Mouse (Mus musculus) cerebellum, adult 9-10 months (tissue): ENCODE results near the gene Tmem132c.
A peak's percentile ranks its signal among the peaks of the same experiment; 100 is the strongest.

ENCODE experiments used
- DNase-seq: peaks from one replicate; pipeline ENCODE4 v3.0.0; 2022

Tmem132c gene

GRCm38 (mm10) chr5:127289659-127290058 lies 48.1 kb downstream of the Tmem132c start:
- no peak for DNase-seq

GRCm38 (mm10) chr5:127290461-127291250 lies 49.0 kb downstream of the Tmem132c start:
- peak; percentile 96 for DNase-seq

- no peak for DNase-seq
Observed at GRCm38 (mm10) chr5:127291581-127291980, 50.0 kb downstream of the Tmem132c start.

GRCm38 (mm10) chr5:127293698-127294097 lies 52.1 kb downstream of the Tmem132c start:
- DNase-seq = no peak

- DNase-seq = no peak
Observed at GRCm38 (mm10) chr5:127297461-127297860, 55.9 kb downstream of the Tmem132c start.

GRCm38 (mm10) chr5:127298060-127298459 lies 56.5 kb downstream of the Tmem132c start:
- no peak for DNase-seq

- no peak for DNase-seq
Observed at GRCm38 (mm10) chr5:127299010-127299409, 57.4 kb downstream of the Tmem132c start.

GRCm38 (mm10) chr5:127300597-127301254 lies 59.1 kb downstream of the Tmem132c start:
- DNase-seq = peak; percentile 82

GRCm38 (mm10) chr5:127305312-127305711 lies 63.7 kb downstream of the Tmem132c start:
- peak; percentile 62 for DNase-seq

- peak; percentile 93 for DNase-seq
Observed at GRCm38 (mm10) chr5:127305719-127306118, 64.1 kb downstream of the Tmem132c start.

- no peak for DNase-seq
Observed at GRCm38 (mm10) chr5:127306726-127307125, 65.1 kb downstream of the Tmem132c start.

- no peak for DNase-seq
Observed at GRCm38 (mm10) chr5:127310318-127311004, 68.9 kb downstream of the Tmem132c start.

GRCm38 (mm10) chr5:127311005-127311331 lies 69.4 kb downstream of the Tmem132c start:
- no peak for DNase-seq

- peak; percentile 78 for DNase-seq
Observed at GRCm38 (mm10) chr5:127313634-127314033, 72.0 kb downstream of the Tmem132c start.

GRCm38 (mm10) chr5:127319096-127319779 lies 77.6 kb downstream of the Tmem132c start:
- DNase-seq = no peak

- no peak for DNase-seq
Observed at GRCm38 (mm10) chr5:127324645-127325044, 83.0 kb downstream of the Tmem132c start.

GRCm38 (mm10) chr5:127336048-127336907 lies 94.7 kb downstream of the Tmem132c start:
- peak; percentile 77 for DNase-seq

GRCm38 (mm10) chr5:127336908-127337265 lies 95.3 kb downstream of the Tmem132c start:
- no peak for DNase-seq

- DNase-seq = no peak
Observed at GRCm38 (mm10) chr5:127339016-127339435, 97.4 kb downstream of the Tmem132c start.

GRCm38 (mm10) chr5:127341158-127341557 lies 99.5 kb downstream of the Tmem132c start:
- no peak for DNase-seq

- no peak for DNase-seq
Observed at GRCm38 (mm10) chr5:127344721-127345120, 103.1 kb downstream of the Tmem132c start.

GRCm38 (mm10) chr5:127346364-127346763 lies 104.8 kb downstream of the Tmem132c start:
- DNase-seq = no peak
